Mouse (Mus musculus): ENCODE results near the gene Cfap65. TPM values are rescaled to one million over a fixed set of nuclear protein-coding genes. Genes with fewer than 3 reads are reported as not detected.

The Cfap65 gene
- polyA plus RNA-seq, 2 experiments, result under 0.01 TPM; not detected in 1

GRCm38 (mm10) chr1:74897976-74898375 lies 37.4 kb downstream of the Cfap65 start:
- Histone ChIP-seq H3K4me1 (replicated peaks; ENCODE audit: control insufficient read depth in 2 of 2, insufficient read depth in 2 of 2, low read length in 1 of 2) (no peaks in the 10 kb centered on the region), H3K9ac (replicated peaks) (no peak overlapping the region), H3K4me2 (ENCODE audit: low read depth) (no peak overlapping the region), H3K27ac (no peak overlapping the region), H3K36me3 (replicated peaks; ENCODE audit: control insufficient read depth, insufficient read depth, low read depth) (no peaks in the 10 kb centered on the region), H3K4me3 (ENCODE audit: insufficient read depth in 1 of 2, low read depth in 2 of 2, low read length in 2 of 2) (no peak overlapping the region), H3K9me3 (ENCODE audit: control insufficient read depth, low read length) (no peaks in the 10 kb centered on the region), H3K27me3 (ENCODE audit: control insufficient read depth, insufficient read depth, low read length) (peaks cover 40% of the 10 kb centered on the region)
- no peak for TF ChIP-seq CTCF (IDR thresholded peaks at IDR 0.05; ENCODE audit: low read depth)
- no peak for TF ChIP-seq EP300 (IDR thresholded peaks at IDR 0.05; ENCODE audit: low read depth)
- ATAC-seq (ENCODE audit: insufficient read depth) (no peak), DNase-seq (ENCODE audit: low read depth in 3 of 3, low spot score in 3 of 3) (no peak)
- 7% methylated on average over 7 of the region's 7 CpGs for WGBS (ENCODE audit: insufficient replicate concordance)

GRCm38 (mm10) chr1:74894966-74895365 lies 40.4 kb downstream of the Cfap65 start:
- H3K27me3 ChIP-seq (ENCODE audit: control insufficient read depth, insufficient read depth, low read length), result peaks cover 39% of the 10 kb centered on the region
- H3K4me3 ChIP-seq (ENCODE audit: insufficient read depth in 1 of 2, low read depth in 2 of 2, low read length in 2 of 2), result no peak overlapping the region
- WGBS (ENCODE audit: insufficient replicate concordance), result 15% methylated on average over 4 of the region's 4 CpGs
- no peak overlapping the region for H3K27ac ChIP-seq
- H3K9me3 ChIP-seq (ENCODE audit: control insufficient read depth, low read length), result no peaks in the 10 kb centered on the region
- no peak overlapping the region for H3K9ac ChIP-seq (replicated peaks)
- no peaks in the 10 kb centered on the region for H3K36me3 ChIP-seq (replicated peaks; ENCODE audit: control insufficient read depth, insufficient read depth, low read depth)
- ATAC-seq (ENCODE audit: insufficient read depth), result no peak
- H3K4me2 ChIP-seq (ENCODE audit: low read depth), result no peak overlapping the region
- TF ChIP-seq EP300 (IDR thresholded peaks at IDR 0.05; ENCODE audit: low read depth), result no peak
- peak; percentile 83 for TF ChIP-seq CTCF (IDR thresholded peaks at IDR 0.05; ENCODE audit: low read depth)
- H3K4me1 ChIP-seq (replicated peaks; ENCODE audit: control insufficient read depth in 2 of 2, insufficient read depth in 2 of 2, low read length in 1 of 2), result no peaks in the 10 kb centered on the region
- peak in 1 of 3 experiments; percentile 11 for DNase-seq (ENCODE audit: low read depth in 3 of 3, low spot score in 3 of 3)

GRCm38 (mm10) chr1:74893134-74893855 lies 42.1 kb downstream of the Cfap65 start, which contains the start of gene Cryba2:
Cryba2 (minus strand) TSS chr1:74893143.
- peak in 1 of 3 experiments; percentile 2 for DNase-seq (ENCODE audit: low read depth in 3 of 3, low spot score in 3 of 3)
- ATAC-seq (ENCODE audit: insufficient read depth), result no peak
- H3K4me1 ChIP-seq (replicated peaks; ENCODE audit: control insufficient read depth in 2 of 2, insufficient read depth in 2 of 2, low read length in 1 of 2), result no peaks in the 10 kb centered on the region
- peaks cover 29% of the 10 kb centered on the region for H3K27me3 ChIP-seq (ENCODE audit: control insufficient read depth, insufficient read depth, low read length)
- 6% methylated on average over 25 of the region's 25 CpGs for WGBS (ENCODE audit: insufficient replicate concordance)
- H3K27ac ChIP-seq, result no peak within 1 kb of the TSS
- H3K4me3 ChIP-seq (ENCODE audit: insufficient read depth in 1 of 2, low read depth in 2 of 2, low read length in 2 of 2), result no peak within 1 kb of the TSS
- no peak within 1 kb of the TSS for H3K4me2 ChIP-seq (ENCODE audit: low read depth)
- no peaks in the 10 kb centered on the region for H3K36me3 ChIP-seq (replicated peaks; ENCODE audit: control insufficient read depth, insufficient read depth, low read depth)
- no peak within 1 kb of the TSS for H3K9ac ChIP-seq (replicated peaks)
- no peaks in the 10 kb centered on the region for H3K9me3 ChIP-seq (ENCODE audit: control insufficient read depth, low read length)
- TF ChIP-seq CTCF (IDR thresholded peaks at IDR 0.05; ENCODE audit: low read depth), result peak; percentile 69
- TF ChIP-seq EP300 (IDR thresholded peaks at IDR 0.05; ENCODE audit: low read depth), result no peak

GRCm38 (mm10) chr1:74892351-74893133 lies 42.9 kb downstream of the Cfap65 start:
- Histone ChIP-seq H3K4me1 (replicated peaks; ENCODE audit: control insufficient read depth in 2 of 2, insufficient read depth in 2 of 2, low read length in 1 of 2) (no peaks in the 10 kb centered on the region), H3K9me3 (ENCODE audit: control insufficient read depth, low read length) (no peaks in the 10 kb centered on the region), H3K27me3 (ENCODE audit: control insufficient read depth, insufficient read depth, low read length) (peaks cover 29% of the 10 kb centered on the region), H3K4me2 (ENCODE audit: low read depth) (no peak overlapping the region), H3K4me3 (ENCODE audit: insufficient read depth in 1 of 2, low read depth in 2 of 2, low read length in 2 of 2) (no peak overlapping the region), H3K36me3 (replicated peaks; ENCODE audit: control insufficient read depth, insufficient read depth, low read depth) (no peaks in the 10 kb centered on the region), H3K9ac (replicated peaks) (no peak overlapping the region), H3K27ac (no peak overlapping the region)
- no peak for TF ChIP-seq EP300 (IDR thresholded peaks at IDR 0.05; ENCODE audit: low read depth)
- TF ChIP-seq CTCF (IDR thresholded peaks at IDR 0.05; ENCODE audit: low read depth), result no peak
- ATAC-seq (ENCODE audit: insufficient read depth) (no peak), DNase-seq (ENCODE audit: low read depth in 3 of 3, low spot score in 3 of 3) (no peak)
- WGBS (ENCODE audit: insufficient replicate concordance), result 3% methylated on average over 39 of the region's 39 CpGs

- ATAC-seq (ENCODE audit: insufficient read depth), result no peak
- H3K4me3 ChIP-seq (ENCODE audit: insufficient read depth in 1 of 2, low read depth in 2 of 2, low read length in 2 of 2), result no peak overlapping the region
- TF ChIP-seq EP300 (IDR thresholded peaks at IDR 0.05; ENCODE audit: low read depth) (no peak), CTCF (IDR thresholded peaks at IDR 0.05; ENCODE audit: low read depth) (no peak)
- DNase-seq (ENCODE audit: low read depth in 3 of 3, low spot score in 3 of 3), result peak in 1 of 3 experiments; percentile 9
- H3K4me2 ChIP-seq (ENCODE audit: low read depth), result no peak overlapping the region
- H3K4me1 ChIP-seq (replicated peaks; ENCODE audit: control insufficient read depth in 2 of 2, insufficient read depth in 2 of 2, low read length in 1 of 2), result no peaks in the 10 kb centered on the region
- no peaks in the 10 kb centered on the region for H3K36me3 ChIP-seq (replicated peaks; ENCODE audit: control insufficient read depth, insufficient read depth, low read depth)
- H3K9ac ChIP-seq (replicated peaks), result no peak overlapping the region
- H3K9me3 ChIP-seq (ENCODE audit: control insufficient read depth, low read length), result no peaks in the 10 kb centered on the region
- 3% methylated on average over 8 of the region's 8 CpGs for WGBS (ENCODE audit: insufficient replicate concordance)
- peaks cover 34% of the 10 kb centered on the region for H3K27me3 ChIP-seq (ENCODE audit: control insufficient read depth, insufficient read depth, low read length)
- no peak overlapping the region for H3K27ac ChIP-seq
These were observed 43.9 kb downstream of the Cfap65 start for GRCm38 (mm10) chr1:74891513-74891912.

Measured in liver, embryonic 14.5 days (tissue).